Mouse (Mus musculus): ENCODE measurements around the gene Pfkm. TPM values are rescaled to one million over a fixed set of nuclear protein-coding genes. Genes with fewer than 3 reads are reported as not detected.

The Pfkm gene
- polyA plus RNA-seq, 1 experiment from 2014 or later = 106 TPM

GRCm38 (mm10) chr15:98154631-98155030 is 62.2 kb downstream of the Pfkm start:
- H3K9me3 ChIP-seq (ENCODE audit: control insufficient read depth, low read length) = no peaks in the 10 kb centered on the region
- no peak overlapping the region for H3K4me2 ChIP-seq (ENCODE audit: low read length)
- no peak overlapping the region for H3K27ac ChIP-seq (ENCODE audit: low read depth, low read length)
- H3K27me3 ChIP-seq (replicated peaks; ENCODE audit: control insufficient read depth, insufficient read depth, low read length) = no peaks in the 10 kb centered on the region
- H3K9ac ChIP-seq (ENCODE audit: low read depth, low read length) = no peak overlapping the region
- WGBS = 87% methylated on average over 3 of the region's 3 CpGs
- no peaks in the 10 kb centered on the region for H3K4me1 ChIP-seq (ENCODE audit: control insufficient read depth, insufficient read depth, low read depth, low read length)
- no peak for ATAC-seq
- H3K36me3 ChIP-seq (ENCODE audit: control insufficient read depth, insufficient read depth, low read length) = no peaks in the 10 kb centered on the region
- no peak overlapping the region for H3K4me3 ChIP-seq (ENCODE audit: low read length)

- H3K27ac ChIP-seq (ENCODE audit: low read depth, low read length) = no peak overlapping the region
- no peaks in the 10 kb centered on the region for H3K9me3 ChIP-seq (ENCODE audit: control insufficient read depth, low read length)
- H3K4me3 ChIP-seq (ENCODE audit: low read length) = no peak overlapping the region
- H3K4me2 ChIP-seq (ENCODE audit: low read length) = no peak overlapping the region
- H3K4me1 ChIP-seq (ENCODE audit: control insufficient read depth, insufficient read depth, low read depth, low read length) = no peaks in the 10 kb centered on the region
- H3K9ac ChIP-seq (ENCODE audit: low read depth, low read length) = no peak overlapping the region
- no peak for ATAC-seq
- WGBS = 92% methylated on average over 5 of the region's 5 CpGs
- no peaks in the 10 kb centered on the region for H3K27me3 ChIP-seq (replicated peaks; ENCODE audit: control insufficient read depth, insufficient read depth, low read length)
- no peaks in the 10 kb centered on the region for H3K36me3 ChIP-seq (ENCODE audit: control insufficient read depth, insufficient read depth, low read length)
Measured at GRCm38 (mm10) chr15:98155272-98155671, 62.9 kb downstream of the Pfkm start.

- Histone ChIP-seq H3K4me2 (ENCODE audit: low read length) (no peak overlapping the region), H3K27me3 (replicated peaks; ENCODE audit: control insufficient read depth, insufficient read depth, low read length) (no peaks in the 10 kb centered on the region), H3K27ac (ENCODE audit: low read depth, low read length) (no peak overlapping the region), H3K9ac (ENCODE audit: low read depth, low read length) (no peak overlapping the region), H3K9me3 (ENCODE audit: control insufficient read depth, low read length) (no peaks in the 10 kb centered on the region), H3K4me1 (ENCODE audit: control insufficient read depth, insufficient read depth, low read depth, low read length) (no peaks in the 10 kb centered on the region), H3K4me3 (ENCODE audit: low read length) (no peak overlapping the region), H3K36me3 (ENCODE audit: control insufficient read depth, insufficient read depth, low read length) (no peaks in the 10 kb centered on the region)
- 71% methylated on average over 4 of the region's 4 CpGs for WGBS
- ATAC-seq = no peak
Measured at GRCm38 (mm10) chr15:98155944-98156343, 63.6 kb downstream of the Pfkm start.

GRCm38 (mm10) chr15:98157253-98157652 is 64.9 kb downstream of the Pfkm start:
- 69% methylated on average over 1 of the region's 1 CpGs for WGBS
- no peak overlapping the region for H3K4me2 ChIP-seq (ENCODE audit: low read length)
- no peak overlapping the region for H3K27ac ChIP-seq (ENCODE audit: low read depth, low read length)
- no peak overlapping the region for H3K9ac ChIP-seq (ENCODE audit: low read depth, low read length)
- no peaks in the 10 kb centered on the region for H3K9me3 ChIP-seq (ENCODE audit: control insufficient read depth, low read length)
- ATAC-seq = no peak
- H3K36me3 ChIP-seq (ENCODE audit: control insufficient read depth, insufficient read depth, low read length) = no peaks in the 10 kb centered on the region
- no peaks in the 10 kb centered on the region for H3K27me3 ChIP-seq (replicated peaks; ENCODE audit: control insufficient read depth, insufficient read depth, low read length)
- H3K4me1 ChIP-seq (ENCODE audit: control insufficient read depth, insufficient read depth, low read depth, low read length) = no peaks in the 10 kb centered on the region
- H3K4me3 ChIP-seq (ENCODE audit: low read length) = no peak overlapping the region

- Histone ChIP-seq H3K4me2 (ENCODE audit: low read length) (no peak overlapping the region), H3K4me3 (ENCODE audit: low read length) (no peak overlapping the region), H3K9ac (ENCODE audit: low read depth, low read length) (no peak overlapping the region), H3K4me1 (ENCODE audit: control insufficient read depth, insufficient read depth, low read depth, low read length) (no peaks in the 10 kb centered on the region), H3K27me3 (replicated peaks; ENCODE audit: control insufficient read depth, insufficient read depth, low read length) (no peaks in the 10 kb centered on the region), H3K9me3 (ENCODE audit: control insufficient read depth, low read length) (no peaks in the 10 kb centered on the region), H3K27ac (ENCODE audit: low read depth, low read length) (no peak overlapping the region), H3K36me3 (ENCODE audit: control insufficient read depth, insufficient read depth, low read length) (no peaks in the 10 kb centered on the region)
- WGBS = 53% methylated on average over 19 of the region's 19 CpGs
- ATAC-seq = no peak
Measured at GRCm38 (mm10) chr15:98161026-98161805, 68.8 kb downstream of the Pfkm start.

- H3K4me1 ChIP-seq (ENCODE audit: control insufficient read depth, insufficient read depth, low read depth, low read length) = no peaks in the 10 kb centered on the region; the same call in 1 of the 2 replicates
- WGBS = 86% methylated on average over 4 of the region's 4 CpGs
- no peak overlapping the region for H3K9ac ChIP-seq (ENCODE audit: low read depth, low read length)
- H3K4me2 ChIP-seq (ENCODE audit: low read length) = no peak overlapping the region
- no peaks in the 10 kb centered on the region for H3K36me3 ChIP-seq (ENCODE audit: control insufficient read depth, insufficient read depth, low read length)
- no peaks in the 10 kb centered on the region for H3K27me3 ChIP-seq (replicated peaks; ENCODE audit: control insufficient read depth, insufficient read depth, low read length)
- H3K9me3 ChIP-seq (ENCODE audit: control insufficient read depth, low read length) = no peaks in the 10 kb centered on the region
- no peak overlapping the region for H3K27ac ChIP-seq (ENCODE audit: low read depth, low read length)
- ATAC-seq = no peak
- no peak overlapping the region for H3K4me3 ChIP-seq (ENCODE audit: low read length)
Measured at GRCm38 (mm10) chr15:98162561-98162960, 70.2 kb downstream of the Pfkm start.

- Histone ChIP-seq H3K4me2 (ENCODE audit: low read length) (peak within 1 kb of the TSS; percentile 72; the same call in 1 of the 2 replicates), H3K27ac (ENCODE audit: low read depth, low read length) (no peak within 1 kb of the TSS), H3K9me3 (ENCODE audit: control insufficient read depth, low read length) (no peaks in the 10 kb centered on the region), H3K9ac (ENCODE audit: low read depth, low read length) (no peak within 1 kb of the TSS), H3K27me3 (replicated peaks; ENCODE audit: control insufficient read depth, insufficient read depth, low read length) (no peaks in the 10 kb centered on the region), H3K4me1 (ENCODE audit: control insufficient read depth, insufficient read depth, low read depth, low read length) (peaks cover 3% of the 10 kb centered on the region), H3K36me3 (ENCODE audit: control insufficient read depth, insufficient read depth, low read length) (no peaks in the 10 kb centered on the region), H3K4me3 (ENCODE audit: low read length) (no peak within 1 kb of the TSS)
- 90% methylated on average over 5 of the region's 5 CpGs for WGBS
- ATAC-seq = no peak
Measured at GRCm38 (mm10) chr15:98165525-98165924, 73.1 kb downstream of the Pfkm start, which contains the start of gene Asb8. Asb8 (minus strand) TSS chr15:98165625.

- WGBS = under 1% methylated on average over 17 of the region's 18 CpGs
- peak within 1 kb of the TSS; percentile 77 for H3K9ac ChIP-seq (ENCODE audit: low read depth, low read length)
- peak; percentile 62 for ATAC-seq
Measured at GRCm38 (mm10) chr15:98166963-98167644, 74.7 kb downstream of the Pfkm start, which contains the start of gene Ccdc184. Ccdc184 (plus strand) TSS chr15:98167158.

More at GRCm38 (mm10) chr15:98166963-98167644, 74.7 kb downstream of the Pfkm start, which contains the start of gene Ccdc184:
- Histone ChIP-seq H3K27me3 (replicated peaks; ENCODE audit: control insufficient read depth, insufficient read depth, low read length) (no peaks in the 10 kb centered on the region), H3K9me3 (ENCODE audit: control insufficient read depth, low read length) (no peaks in the 10 kb centered on the region), H3K27ac (ENCODE audit: low read depth, low read length) (peak within 1 kb of the TSS; percentile 94), H3K4me1 (ENCODE audit: control insufficient read depth, insufficient read depth, low read depth, low read length) (peaks cover 7% of the 10 kb centered on the region), H3K4me3 (ENCODE audit: low read length) (peak within 1 kb of the TSS; percentile 70), H3K36me3 (ENCODE audit: control insufficient read depth, insufficient read depth, low read length) (no peaks in the 10 kb centered on the region), H3K4me2 (ENCODE audit: low read length) (peak within 1 kb of the TSS; percentile 72)

Data from hindbrain, embryonic 16.5 days (tissue).